Mouse (Mus musculus): ENCODE measurements around the gene Gm8909. TPM values are rescaled to one million over a fixed set of nuclear protein-coding genes. Genes with fewer than 3 reads are reported as not detected.
"Not testable (repeated sequence)": the region's sequence is repeated elsewhere in the genome, so short reads cannot be mapped to it uniquely, and the experiment has no call there.

Gm8909 gene
- polyA plus RNA-seq, 1 experiment: 20.1 TPM

GRCm38 (mm10) chr17:36187540-36187939 lies 19.2 kb upstream of the Gm8909 start:
- Histone ChIP-seq H3K27me3 (ENCODE audit: control insufficient read depth, insufficient read depth, low read length) (no peaks in the 10 kb centered on the region), H3K4me1 (replicated peaks; ENCODE audit: control insufficient read depth, insufficient read depth, low read length) (peaks cover 11% of the 10 kb centered on the region), H3K27ac (ENCODE audit: control insufficient read depth, insufficient read depth, low read length) (no peak overlapping the region), H3K4me3 (ENCODE audit: control insufficient read depth, insufficient read depth, low read length) (no peak overlapping the region), H3K36me3 (ENCODE audit: control insufficient read depth, insufficient read depth, low read length) (no peaks in the 10 kb centered on the region)
- DNase-seq: no peak
- 71% methylated on average over 3 of the region's 3 CpGs for WGBS
- TF ChIP-seq POLR2A (IDR thresholded peaks at IDR 0.05; ENCODE audit: control insufficient read depth, extremely low read depth, insufficient read depth, low read length, poor library complexity) (no peak), CTCF (IDR thresholded peaks at IDR 0.05; ENCODE audit: borderline replicate concordance, control insufficient read depth, extremely low read depth, insufficient read depth, low read length, poor library complexity) (no peak)

DNA sequence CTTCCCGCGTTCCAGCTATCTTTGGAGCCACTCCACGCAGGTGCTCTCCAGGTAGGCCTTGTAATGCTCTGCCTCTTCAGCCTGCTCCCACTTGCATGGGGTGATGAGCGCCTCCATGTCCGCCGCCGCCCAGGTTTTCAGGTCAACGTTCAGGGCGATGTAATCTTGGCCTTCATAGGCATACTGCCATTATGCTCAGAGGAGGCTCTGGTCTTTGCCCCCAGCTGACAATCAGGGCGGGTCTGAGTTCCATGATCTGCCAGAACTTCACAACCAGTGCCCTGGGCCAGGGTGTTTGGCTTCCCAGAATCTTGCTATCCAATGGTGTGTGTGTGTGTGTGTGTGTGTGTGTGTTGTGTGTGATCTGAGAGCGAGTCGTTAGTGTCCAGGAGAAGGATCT lies 13.9 kb upstream of the Gm8909 start:
- 95% methylated on average over 12 of the region's 12 CpGs for WGBS
- TF ChIP-seq POLR2A (IDR thresholded peaks at IDR 0.05; ENCODE audit: control insufficient read depth, extremely low read depth, insufficient read depth, low read length, poor library complexity): no peak
- no peak for TF ChIP-seq CTCF (IDR thresholded peaks at IDR 0.05; ENCODE audit: borderline replicate concordance, control insufficient read depth, extremely low read depth, insufficient read depth, low read length, poor library complexity)
- Histone ChIP-seq H3K4me3 (ENCODE audit: control insufficient read depth, insufficient read depth, low read length) (no peak overlapping the region), H3K4me1 (replicated peaks; ENCODE audit: control insufficient read depth, insufficient read depth, low read length) (no peaks in the 10 kb centered on the region), H3K27me3 (ENCODE audit: control insufficient read depth, insufficient read depth, low read length) (peaks cover 3% of the 10 kb centered on the region; the same call in 1 of the 2 replicates), H3K27ac (ENCODE audit: control insufficient read depth, insufficient read depth, low read length) (no peak overlapping the region), H3K36me3 (ENCODE audit: control insufficient read depth, insufficient read depth, low read length) (no peaks in the 10 kb centered on the region)
- no peak for DNase-seq

DNA sequence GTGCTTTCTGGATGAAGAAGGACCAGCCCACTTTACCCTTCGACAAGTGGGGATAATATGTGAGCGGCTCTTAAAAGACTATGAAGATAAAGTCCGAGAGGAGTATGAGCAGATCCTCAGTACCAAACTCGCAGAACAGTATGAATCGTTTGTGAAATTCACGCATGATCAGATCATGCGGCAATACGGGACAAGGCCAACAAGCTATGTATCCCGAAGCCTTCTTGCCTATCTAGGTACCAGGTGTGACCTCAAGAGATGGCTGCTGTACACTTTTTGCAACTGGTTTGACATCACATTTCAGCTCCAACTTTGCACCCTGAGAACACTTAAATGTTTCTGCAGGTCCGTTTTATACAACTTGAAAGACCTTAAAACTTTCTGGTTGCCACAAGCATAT lies 11.1 kb upstream of the Gm8909 start:
- 21% methylated on average over 10 of the region's 10 CpGs for WGBS
- peak overlapping the region; percentile 66 for H3K4me3 ChIP-seq (ENCODE audit: control insufficient read depth, insufficient read depth, low read length)
- DNase-seq; H3K27ac ChIP-seq (ENCODE audit: control insufficient read depth, insufficient read depth, low read length); H3K36me3 ChIP-seq (ENCODE audit: control insufficient read depth, insufficient read depth, low read length); H3K4me1 ChIP-seq (replicated peaks; ENCODE audit: control insufficient read depth, insufficient read depth, low read length); H3K27me3 ChIP-seq (ENCODE audit: control insufficient read depth, insufficient read depth, low read length): not testable (repeated sequence)

- not testable (repeated sequence) for H3K27me3 ChIP-seq (ENCODE audit: control insufficient read depth, insufficient read depth, low read length); H3K4me1 ChIP-seq (replicated peaks; ENCODE audit: control insufficient read depth, insufficient read depth, low read length); H3K36me3 ChIP-seq (ENCODE audit: control insufficient read depth, insufficient read depth, low read length); H3K27ac ChIP-seq (ENCODE audit: control insufficient read depth, insufficient read depth, low read length)
- DNase-seq: peak; percentile 61
- peak; percentile 32; the same call in 1 of the 2 replicates for TF ChIP-seq POLR2A (IDR thresholded peaks at IDR 0.05; ENCODE audit: control insufficient read depth, extremely low read depth, insufficient read depth, low read length, poor library complexity)
- H3K4me3 ChIP-seq (ENCODE audit: control insufficient read depth, insufficient read depth, low read length): peak overlapping the region; percentile 66
- WGBS: under 1% methylated on average over 40 of the region's 40 CpGs
Observed at GRCm38 (mm10) chr17:36178938-36179337, 10.6 kb upstream of the Gm8909 start.

GRCm38 (mm10) chr17:36176132-36176531 lies 7.8 kb upstream of the Gm8909 start:
- H3K36me3 ChIP-seq (ENCODE audit: control insufficient read depth, insufficient read depth, low read length); DNase-seq; H3K4me3 ChIP-seq (ENCODE audit: control insufficient read depth, insufficient read depth, low read length); H3K4me1 ChIP-seq (replicated peaks; ENCODE audit: control insufficient read depth, insufficient read depth, low read length); H3K27me3 ChIP-seq (ENCODE audit: control insufficient read depth, insufficient read depth, low read length); H3K27ac ChIP-seq (ENCODE audit: control insufficient read depth, insufficient read depth, low read length): not testable (repeated sequence)
- WGBS: no CpG with 5 or more reads among the region's 2 CpGs

- Histone ChIP-seq H3K27ac (ENCODE audit: control insufficient read depth, insufficient read depth, low read length) (no peak overlapping the region; the same call in 1 of the 2 replicates), H3K4me3 (ENCODE audit: control insufficient read depth, insufficient read depth, low read length) (no peak overlapping the region), H3K27me3 (ENCODE audit: control insufficient read depth, insufficient read depth, low read length) (peaks cover 4% of the 10 kb centered on the region; the same call in 1 of the 2 replicates), H3K36me3 (ENCODE audit: control insufficient read depth, insufficient read depth, low read length) (no peaks in the 10 kb centered on the region), H3K4me1 (replicated peaks; ENCODE audit: control insufficient read depth, insufficient read depth, low read length) (peaks cover 30% of the 10 kb centered on the region)
- WGBS: 6% methylated on average over 1 of the region's 1 CpGs
- TF ChIP-seq CTCF (IDR thresholded peaks at IDR 0.05; ENCODE audit: borderline replicate concordance, control insufficient read depth, extremely low read depth, insufficient read depth, low read length, poor library complexity): no peak
- TF ChIP-seq POLR2A (IDR thresholded peaks at IDR 0.05; ENCODE audit: control insufficient read depth, extremely low read depth, insufficient read depth, low read length, poor library complexity): no peak
- DNase-seq: no peak
Observed at GRCm38 (mm10) chr17:36170287-36170814, 2.0 kb upstream of the Gm8909 start.

- DNase-seq: no peak
- Histone ChIP-seq H3K27ac (ENCODE audit: control insufficient read depth, insufficient read depth, low read length) (no peak overlapping the region), H3K4me3 (ENCODE audit: control insufficient read depth, insufficient read depth, low read length) (no peak overlapping the region), H3K4me1 (replicated peaks; ENCODE audit: control insufficient read depth, insufficient read depth, low read length) (peaks cover 30% of the 10 kb centered on the region), H3K27me3 (ENCODE audit: control insufficient read depth, insufficient read depth, low read length) (peaks cover 4% of the 10 kb centered on the region; the same call in 1 of the 2 replicates), H3K36me3 (ENCODE audit: control insufficient read depth, insufficient read depth, low read length) (no peaks in the 10 kb centered on the region)
- no peak for TF ChIP-seq POLR2A (IDR thresholded peaks at IDR 0.05; ENCODE audit: control insufficient read depth, extremely low read depth, insufficient read depth, low read length, poor library complexity)
- TF ChIP-seq CTCF (IDR thresholded peaks at IDR 0.05; ENCODE audit: borderline replicate concordance, control insufficient read depth, extremely low read depth, insufficient read depth, low read length, poor library complexity): no peak
Observed at GRCm38 (mm10) chr17:36169753-36170152, 1.4 kb upstream of the Gm8909 start.

DNA sequence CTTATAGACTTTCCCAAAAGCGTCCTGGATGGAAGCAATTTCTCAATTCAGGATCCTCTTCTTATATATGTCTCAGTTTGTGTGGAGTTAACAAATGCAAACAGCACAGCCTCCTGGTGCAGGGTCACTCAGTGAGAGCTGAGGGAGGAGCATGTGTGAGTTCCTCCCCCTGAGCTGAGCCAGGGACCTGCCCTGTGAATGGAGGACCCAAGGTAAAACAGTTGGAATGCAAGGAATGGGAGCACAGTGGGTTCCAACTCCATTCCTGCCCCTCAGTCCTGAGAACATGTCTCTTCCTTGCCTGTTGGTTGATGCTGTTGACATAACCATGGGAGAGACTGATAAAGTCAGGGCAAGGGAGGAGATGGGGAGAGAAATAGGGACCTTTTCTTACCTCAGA lies 757 bp upstream of the Gm8909 start:
- DNase-seq; H3K27me3 ChIP-seq (ENCODE audit: control insufficient read depth, insufficient read depth, low read length); H3K36me3 ChIP-seq (ENCODE audit: control insufficient read depth, insufficient read depth, low read length); H3K27ac ChIP-seq (ENCODE audit: control insufficient read depth, insufficient read depth, low read length); H3K4me3 ChIP-seq (ENCODE audit: control insufficient read depth, insufficient read depth, low read length): not testable (repeated sequence)
- H3K4me1 ChIP-seq (replicated peaks; ENCODE audit: control insufficient read depth, insufficient read depth, low read length): peaks cover 30% of the 10 kb centered on the region
- 75% methylated on average over 1 of the region's 1 CpGs for WGBS
